Mouse (Mus musculus) lung, postnatal 14 days (tissue): ENCODE measurements around the gene Kdm5b.

ENCODE experiments used
- DNase-seq: peaks from one replicate; pipeline ENCODE4 v3.0.0; 2021

Kdm5b gene

GRCm38 (mm10) chr1:134651268-134651850, 91.4 kb downstream of the Kdm5b start:
- no peak for DNase-seq

GRCm38 (mm10) chr1:134651851-134652398, 92.0 kb downstream of the Kdm5b start:
- peak; percentile 44 for DNase-seq

- DNase-seq, result no peak
Observed at GRCm38 (mm10) chr1:134653603-134654257, 93.8 kb downstream of the Kdm5b start.

GRCm38 (mm10) chr1:134658841-134659240, 98.9 kb downstream of the Kdm5b start:
- DNase-seq, result no peak

GRCm38 (mm10) chr1:134660163-134660562, 100.2 kb downstream of the Kdm5b start:
- no peak for DNase-seq

GRCm38 (mm10) chr1:134671234-134672070, 111.5 kb downstream of the Kdm5b start:
- DNase-seq, result no peak

GRCm38 (mm10) chr1:134674312-134674711, 114.3 kb downstream of the Kdm5b start:
- DNase-seq, result peak; percentile 19

- DNase-seq, result peak; percentile 11
Observed at GRCm38 (mm10) chr1:134679445-134679844, 119.5 kb downstream of the Kdm5b start.

- DNase-seq, result no peak
Observed at GRCm38 (mm10) chr1:134680617-134681016, 120.6 kb downstream of the Kdm5b start.

GRCm38 (mm10) chr1:134682460-134682859, 122.5 kb downstream of the Kdm5b start:
- DNase-seq, result no peak
